Mouse (Mus musculus): ENCODE measurements at regions not wholly inside any gene's neighbourhood (a gene's known extent, or its start where the extent isn't known, plus 50 kb on each side); places are given as distances from the start of the nearest gene placed in this dataset.
A peak's percentile ranks its signal among the peaks of the same experiment; 100 is the strongest.

- Histone ChIP-seq H3K27me3 (ENCODE audit: control insufficient read depth, insufficient read depth, low read length) (no peaks in the 10 kb centered on the region), H3K4me1 (ENCODE audit: control insufficient read depth, insufficient read depth, insufficient read length) (peaks cover 35% of the 10 kb centered on the region), H3K36me3 (ENCODE audit: control insufficient read depth, insufficient read depth, low read length) (no peaks in the 10 kb centered on the region), H3K4me3 (ENCODE audit: extremely low read depth, insufficient read depth, insufficient read length) (no peak overlapping the region), H3K27ac (ENCODE audit: insufficient read depth, low read length) (no peak overlapping the region)
- TF ChIP-seq CTCF (IDR thresholded peaks at IDR 0.05; ENCODE audit: extremely low read depth, insufficient read depth, insufficient read length, insufficient replicate concordance) (no peak), POLR2A (IDR thresholded peaks at IDR 0.05; ENCODE audit: low read depth, low read length) (no peak)
- 94% methylated on average over 8 of the region's 8 CpGs for WGBS
- no peak for DNase-seq (ENCODE audit: low read depth in 1 of 2, low spot score in 2 of 2)
Observed at GRCm38 (mm10) chr12:80018086-80018485, 94.7 kb downstream of the Zfp36l1 start.

GRCm38 (mm10) chr12:80017376-80017929 is 95.4 kb downstream of the Zfp36l1 start:
- 89% methylated on average over 8 of the region's 8 CpGs for WGBS
- H3K4me1 ChIP-seq (ENCODE audit: control insufficient read depth, insufficient read depth, insufficient read length) = peaks cover 32% of the 10 kb centered on the region
- no peaks in the 10 kb centered on the region for H3K36me3 ChIP-seq (ENCODE audit: control insufficient read depth, insufficient read depth, low read length)
- no peak overlapping the region for H3K27ac ChIP-seq (ENCODE audit: insufficient read depth, low read length)
- no peaks in the 10 kb centered on the region for H3K27me3 ChIP-seq (ENCODE audit: control insufficient read depth, insufficient read depth, low read length)
- TF ChIP-seq CTCF (IDR thresholded peaks at IDR 0.05; ENCODE audit: extremely low read depth, insufficient read depth, insufficient read length, insufficient replicate concordance) (no peak), POLR2A (IDR thresholded peaks at IDR 0.05; ENCODE audit: low read depth, low read length) (no peak)
- no peak overlapping the region for H3K4me3 ChIP-seq (ENCODE audit: extremely low read depth, insufficient read depth, insufficient read length)
- DNase-seq (ENCODE audit: low read depth in 1 of 2, low spot score in 2 of 2) = no peak

- WGBS = 100% methylated on average over 1 of the region's 1 CpGs
- Histone ChIP-seq H3K4me1 (ENCODE audit: control insufficient read depth, insufficient read depth, insufficient read length) (peaks cover 17% of the 10 kb centered on the region; the same call in 1 of the 2 replicates), H3K36me3 (ENCODE audit: control insufficient read depth, insufficient read depth, low read length) (no peaks in the 10 kb centered on the region), H3K4me3 (ENCODE audit: extremely low read depth, insufficient read depth, insufficient read length) (no peak overlapping the region), H3K27ac (ENCODE audit: insufficient read depth, low read length) (no peak overlapping the region), H3K27me3 (ENCODE audit: control insufficient read depth, insufficient read depth, low read length) (no peaks in the 10 kb centered on the region)
- no peak for DNase-seq (ENCODE audit: low read depth in 1 of 2, low spot score in 2 of 2)
- no peak for TF ChIP-seq CTCF (IDR thresholded peaks at IDR 0.05; ENCODE audit: extremely low read depth, insufficient read depth, insufficient read length, insufficient replicate concordance)
- TF ChIP-seq POLR2A (IDR thresholded peaks at IDR 0.05; ENCODE audit: low read depth, low read length) = no peak
Observed at GRCm38 (mm10) chr12:80015938-80016337, 96.9 kb downstream of the Zfp36l1 start.

- no peak for TF ChIP-seq CTCF (IDR thresholded peaks at IDR 0.05; ENCODE audit: extremely low read depth, insufficient read depth, insufficient read length, insufficient replicate concordance)
- TF ChIP-seq POLR2A (IDR thresholded peaks at IDR 0.05; ENCODE audit: low read depth, low read length) = no peak
- no peak for DNase-seq (ENCODE audit: low read depth in 1 of 2, low spot score in 2 of 2)
- no peak overlapping the region for H3K27ac ChIP-seq (ENCODE audit: insufficient read depth, low read length)
- 4% methylated on average over 7 of the region's 7 CpGs for WGBS
- H3K4me1 ChIP-seq (ENCODE audit: control insufficient read depth, insufficient read depth, insufficient read length) = peaks cover 14% of the 10 kb centered on the region; the same call in 1 of the 2 replicates
- H3K27me3 ChIP-seq (ENCODE audit: control insufficient read depth, insufficient read depth, low read length) = no peaks in the 10 kb centered on the region
- H3K36me3 ChIP-seq (ENCODE audit: control insufficient read depth, insufficient read depth, low read length) = no peaks in the 10 kb centered on the region
- no peak overlapping the region for H3K4me3 ChIP-seq (ENCODE audit: extremely low read depth, insufficient read depth, insufficient read length)
Observed at GRCm38 (mm10) chr12:80014598-80014983, 98.2 kb downstream of the Zfp36l1 start.

GRCm38 (mm10) chr12:80013904-80014597 is 98.8 kb downstream of the Zfp36l1 start:
- H3K4me3 ChIP-seq (ENCODE audit: extremely low read depth, insufficient read depth, insufficient read length) = no peak overlapping the region
- DNase-seq (ENCODE audit: low read depth in 1 of 2, low spot score in 2 of 2) = peak in 1 of 2 experiments; percentile 62
- no peaks in the 10 kb centered on the region for H3K36me3 ChIP-seq (ENCODE audit: control insufficient read depth, insufficient read depth, low read length)
- TF ChIP-seq CTCF (IDR thresholded peaks at IDR 0.05; ENCODE audit: extremely low read depth, insufficient read depth, insufficient read length, insufficient replicate concordance) (no peak), POLR2A (IDR thresholded peaks at IDR 0.05; ENCODE audit: low read depth, low read length) (no peak)
- 4% methylated on average over 14 of the region's 14 CpGs for WGBS
- H3K27ac ChIP-seq (ENCODE audit: insufficient read depth, low read length) = no peak overlapping the region
- H3K4me1 ChIP-seq (ENCODE audit: control insufficient read depth, insufficient read depth, insufficient read length) = peaks cover 14% of the 10 kb centered on the region; the same call in 1 of the 2 replicates
- no peaks in the 10 kb centered on the region for H3K27me3 ChIP-seq (ENCODE audit: control insufficient read depth, insufficient read depth, low read length)

GRCm38 (mm10) chr12:80013577-80013903 is 99.3 kb downstream of the Zfp36l1 start:
- no peak overlapping the region for H3K4me3 ChIP-seq (ENCODE audit: extremely low read depth, insufficient read depth, insufficient read length)
- no peaks in the 10 kb centered on the region for H3K27me3 ChIP-seq (ENCODE audit: control insufficient read depth, insufficient read depth, low read length)
- no peak overlapping the region for H3K27ac ChIP-seq (ENCODE audit: insufficient read depth, low read length)
- 58% methylated on average over 6 of the region's 6 CpGs for WGBS
- no peaks in the 10 kb centered on the region for H3K36me3 ChIP-seq (ENCODE audit: control insufficient read depth, insufficient read depth, low read length)
- peaks cover 14% of the 10 kb centered on the region; the same call in 1 of the 2 replicates for H3K4me1 ChIP-seq (ENCODE audit: control insufficient read depth, insufficient read depth, insufficient read length)
- no peak for DNase-seq (ENCODE audit: low read depth in 1 of 2, low spot score in 2 of 2)
- TF ChIP-seq POLR2A (IDR thresholded peaks at IDR 0.05; ENCODE audit: low read depth, low read length) = no peak
- no peak for TF ChIP-seq CTCF (IDR thresholded peaks at IDR 0.05; ENCODE audit: extremely low read depth, insufficient read depth, insufficient read length, insufficient replicate concordance)

GRCm38 (mm10) chr12:80011916-80012315 is 100.9 kb downstream of the Zfp36l1 start:
- 79% methylated on average over 6 of the region's 6 CpGs for WGBS
- peaks cover 16% of the 10 kb centered on the region; the same call in 1 of the 2 replicates for H3K4me1 ChIP-seq (ENCODE audit: control insufficient read depth, insufficient read depth, insufficient read length)
- no peaks in the 10 kb centered on the region for H3K27me3 ChIP-seq (ENCODE audit: control insufficient read depth, insufficient read depth, low read length)
- no peak overlapping the region for H3K4me3 ChIP-seq (ENCODE audit: extremely low read depth, insufficient read depth, insufficient read length)
- no peak overlapping the region for H3K27ac ChIP-seq (ENCODE audit: insufficient read depth, low read length)
- no peak for DNase-seq (ENCODE audit: low read depth in 1 of 2, low spot score in 2 of 2)
- H3K36me3 ChIP-seq (ENCODE audit: control insufficient read depth, insufficient read depth, low read length) = no peaks in the 10 kb centered on the region
- no peak for TF ChIP-seq POLR2A (IDR thresholded peaks at IDR 0.05; ENCODE audit: low read depth, low read length)
- TF ChIP-seq CTCF (IDR thresholded peaks at IDR 0.05; ENCODE audit: extremely low read depth, insufficient read depth, insufficient read length, insufficient replicate concordance) = no peak
